Mouse (Mus musculus) heart, adult 2 months (tissue): ENCODE data around the gene Slc25a34.

Experiments used
- CTCF ChIP-seq: fragments of 200-600 bp; IDR thresholded peaks from 2 replicates; pipeline ENCODE4 v1.8.1; 2022; ENCODE audit warnings: antibody characterized with exemption, mild to moderate bottlenecking, moderate library complexity
- EP300 ChIP-seq: fragments of 200-500 bp; IDR thresholded peaks from 2 replicates; pipeline ENCODE4 v1.6.1; 2011; ENCODE audit warnings: low read depth, low read length, control low read depth; ENCODE audit not compliant: insufficient read depth
- POLR2A ChIP-seq: fragments of 200-500 bp; IDR thresholded peaks from 2 replicates; pipeline ENCODE4 v1.6.1; 2011; ENCODE audit warnings: mild to moderate bottlenecking, low read depth, low read length, control low read depth; ENCODE audit not compliant: insufficient read depth

DNA sequence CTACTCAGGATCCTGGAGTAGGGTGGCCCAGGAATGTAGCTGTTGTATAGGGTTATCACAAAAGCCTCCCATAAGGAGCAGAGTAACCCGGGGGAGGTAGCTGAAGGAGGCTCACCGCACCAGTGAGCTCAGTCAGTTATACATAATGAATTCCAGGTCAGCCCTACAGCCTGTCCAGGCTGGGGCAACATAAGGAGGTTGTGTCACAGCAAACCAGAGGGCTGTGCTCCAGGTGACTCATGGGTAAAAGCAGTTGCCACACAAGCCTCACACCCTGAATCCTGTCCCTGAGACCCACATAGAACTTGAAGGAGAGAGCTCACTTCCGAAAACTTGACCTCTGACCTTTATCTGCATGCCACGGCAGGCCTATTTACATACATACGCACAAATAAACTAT, 54.7 kb downstream of the Slc25a34 start:
- TF ChIP-seq POLR2A (no peak), EP300 (no peak), CTCF (no peak)
